Mouse (Mus musculus) ES-E14 (cell line): Measurements from ENCODE around the gene Hpdl.

ENCODE experiments used
- CHD2 ChIP-seq: IDR thresholded peaks from 2 replicates; pipeline ENCODE4 v1.6.1; 2014; ENCODE audit warnings: mild to moderate bottlenecking, low read depth, low read length, inconsistent platforms
- HCFC1 ChIP-seq: IDR thresholded peaks from 2 replicates; pipeline ENCODE4 v1.6.1; 2012; ENCODE audit warnings: low read length, inconsistent platforms, borderline replicate concordance; ENCODE audit not compliant: insufficient read depth
- MAFK ChIP-seq: IDR thresholded peaks from 2 replicates; pipeline ENCODE4 v1.6.1; 2014; ENCODE audit warnings: mild to moderate bottlenecking, low read depth, low read length, inconsistent platforms; ENCODE audit not compliant: insufficient read depth
- ZC3H11A ChIP-seq: IDR thresholded peaks from 2 replicates; pipeline ENCODE4 v1.6.1; 2012; ENCODE audit warnings: low read depth, mild to moderate bottlenecking, inconsistent platforms, low read length, borderline replicate concordance
- ZNF384 ChIP-seq: IDR thresholded peaks from 2 replicates; pipeline ENCODE4 v1.6.1; 2012; ENCODE audit warnings: low read depth, low read length, inconsistent platforms

GRCm38 (mm10) chr4:116811012-116811411 is 10.5 kb downstream of the Hpdl start:
- TF ChIP-seq ZC3H11A = no peak
- TF ChIP-seq MAFK = no peak
- TF ChIP-seq CHD2 = no peak
- TF ChIP-seq HCFC1 = no peak
- no peak for TF ChIP-seq ZNF384
